Mouse (Mus musculus) intestine, postnatal 0 days (tissue): ENCODE results near the gene Scn9a. TPM values are rescaled to one million over a fixed set of nuclear protein-coding genes. Genes with fewer than 3 reads are reported as not detected.

ENCODE experiments used
- ATAC-seq: fragments of 200-750 bp; cut with Nextera tagmentation; 2 replicates; pipeline ENCODE4 v1.8.0; 2017; ENCODE audit warnings: mild to moderate bottlenecking, moderate TSS enrichment, moderate library complexity
- H3K27ac ChIP-seq: fragments of 300-500 bp; sonication (generic); 2 replicates; pipeline ENCODE4 v1.5.1; 2014; ENCODE audit warnings: mild to moderate bottlenecking, low read depth, low read length, moderate library complexity
- H3K27me3 ChIP-seq: fragments of 300-500 bp; sonication (generic); replicated peaks from 2 replicates; pipeline ENCODE4 v1.6.1; 2014; ENCODE audit warnings: low read length, mixed read lengths; ENCODE audit not compliant: control insufficient read depth, insufficient read depth
- H3K36me3 ChIP-seq: fragments of 300-500 bp; sonication (generic); 2 replicates; pipeline ENCODE4 v1.6.1; 2014; ENCODE audit warnings: mild to moderate bottlenecking, moderate library complexity; ENCODE audit not compliant: control insufficient read depth, insufficient read depth
- H3K4me1 ChIP-seq: fragments of 300-500 bp; sonication (generic); replicated peaks from 2 replicates; pipeline ENCODE4 v1.6.1; 2014; ENCODE audit warnings: antibody characterized with exemption, low read length, mixed read lengths; ENCODE audit not compliant: control insufficient read depth, insufficient read depth
- H3K4me2 ChIP-seq: fragments of 300-500 bp; sonication (generic); replicated peaks from 2 replicates; pipeline ENCODE4 v1.6.1; 2014; ENCODE audit warnings: low read depth, mild to moderate bottlenecking, moderate library complexity
- H3K4me3 ChIP-seq: fragments of 300-500 bp; sonication (generic); 2 replicates; pipeline ENCODE4 v1.5.1; 2014; ENCODE audit warnings: low read depth, low read length
- H3K9ac ChIP-seq: fragments of 300-500 bp; sonication (generic); 2 replicates; pipeline ENCODE4 v1.6.1; 2014; ENCODE audit warnings: mild to moderate bottlenecking, low read depth, low read length
- H3K9me3 ChIP-seq: fragments of 300-500 bp; sonication (generic); 2 replicates; pipeline ENCODE4 v1.6.1; 2016; ENCODE audit warnings: mixed run types; ENCODE audit not compliant: control insufficient read depth
- CTCF ChIP-seq: sonication (generic); IDR thresholded peaks from 2 replicates; pipeline ENCODE4 v1.5.1; 2016; ENCODE audit warnings: low read depth, mild to moderate bottlenecking, control low read depth, antibody characterized with exemption, moderate library complexity
- WGBS: fragments of 180-500 bp; shearing (Covaris S2); extraction: QIAGEN DNeasy Blood & Tissue Kit; methylation state at CpG from one replicate; pipeline ENCODE4 v1.1.7; 2014; 5-methylcytosine and 5-hydroxymethylcytosine counted together
- polyA plus RNA-seq: library from polyadenylated mRNA; unstranded; fragments of >200 nt; fragmentation: Nextera tagmentation; extraction: Ambion mirVana; gene quantifications from 2 replicates; pipeline ENCODE4 v1.2.1, GENCODE M21; 2015

Gene Scn9a
- polyA plus RNA-seq, 1 experiment from 2014 or later, result 0.70 TPM

DNA sequence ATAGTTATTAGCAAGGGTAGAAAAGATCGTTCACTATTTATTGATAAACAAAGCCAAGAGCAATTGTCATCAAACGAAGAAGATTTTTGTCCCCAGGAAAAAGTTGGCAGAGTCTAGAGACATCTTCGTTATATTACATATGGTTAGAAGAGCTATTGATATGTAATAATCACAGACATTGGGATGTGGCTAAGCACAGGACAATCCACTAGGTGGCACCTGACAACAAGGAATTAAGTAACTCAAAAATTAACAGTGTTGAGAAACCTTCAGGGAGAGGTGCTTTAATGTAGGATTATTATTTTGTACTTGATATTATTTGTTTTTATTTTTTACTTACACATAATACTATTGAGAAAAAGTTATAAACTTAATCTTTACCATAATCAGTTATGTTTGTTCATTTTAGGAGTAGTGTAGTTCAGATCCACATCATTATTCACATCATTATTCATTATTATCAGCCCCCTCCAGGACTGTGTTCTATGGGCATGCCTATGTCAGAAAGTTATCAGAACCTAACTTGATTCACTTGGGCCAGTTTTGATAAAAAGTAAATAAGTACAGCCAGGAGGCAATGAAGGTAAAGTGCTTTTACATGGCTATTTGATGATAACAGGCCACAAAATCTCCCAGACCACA, 161.5 kb downstream of the Scn9a start:
- no peak overlapping the region for H3K27ac ChIP-seq
- H3K27me3 ChIP-seq, result no peaks in the 10 kb centered on the region
- peak; percentile 70 for TF ChIP-seq CTCF
- no peak overlapping the region for H3K9ac ChIP-seq
- no peaks in the 10 kb centered on the region for H3K36me3 ChIP-seq
- ATAC-seq, result no peak
- no peaks in the 10 kb centered on the region for H3K9me3 ChIP-seq
- 44% methylated on average over 3 of the region's 3 CpGs for WGBS
- no peaks in the 10 kb centered on the region for H3K4me1 ChIP-seq
- no peak overlapping the region for H3K4me2 ChIP-seq
- H3K4me3 ChIP-seq, result no peak overlapping the region

DNA sequence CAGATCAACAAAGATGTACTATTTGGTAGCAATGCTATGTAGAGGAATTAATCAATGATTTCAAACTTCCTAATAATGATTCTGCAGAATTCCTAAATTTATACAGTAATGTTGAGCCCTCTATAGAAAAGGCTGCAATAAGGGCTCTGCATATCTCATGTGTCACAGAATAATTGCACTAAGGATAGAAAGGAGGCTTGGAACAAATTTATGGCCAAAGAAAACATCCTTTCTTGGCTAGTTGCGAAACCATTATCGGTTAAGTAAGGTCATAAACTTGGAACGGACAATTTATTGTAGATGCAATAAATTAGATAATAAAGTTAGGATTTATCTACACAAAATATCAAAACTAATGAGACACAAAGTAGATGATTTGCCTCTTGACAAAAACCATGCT, 169.3 kb downstream of the Scn9a start:
- H3K4me2 ChIP-seq, result no peak overlapping the region
- H3K9me3 ChIP-seq, result no peaks in the 10 kb centered on the region
- TF ChIP-seq CTCF, result no peak
- no peak overlapping the region for H3K27ac ChIP-seq
- 22% methylated on average over 3 of the region's 3 CpGs for WGBS
- no peak overlapping the region for H3K9ac ChIP-seq
- ATAC-seq, result no peak
- H3K4me1 ChIP-seq, result no peaks in the 10 kb centered on the region
- no peak overlapping the region for H3K4me3 ChIP-seq
- no peaks in the 10 kb centered on the region for H3K36me3 ChIP-seq
- H3K27me3 ChIP-seq, result no peaks in the 10 kb centered on the region

DNA sequence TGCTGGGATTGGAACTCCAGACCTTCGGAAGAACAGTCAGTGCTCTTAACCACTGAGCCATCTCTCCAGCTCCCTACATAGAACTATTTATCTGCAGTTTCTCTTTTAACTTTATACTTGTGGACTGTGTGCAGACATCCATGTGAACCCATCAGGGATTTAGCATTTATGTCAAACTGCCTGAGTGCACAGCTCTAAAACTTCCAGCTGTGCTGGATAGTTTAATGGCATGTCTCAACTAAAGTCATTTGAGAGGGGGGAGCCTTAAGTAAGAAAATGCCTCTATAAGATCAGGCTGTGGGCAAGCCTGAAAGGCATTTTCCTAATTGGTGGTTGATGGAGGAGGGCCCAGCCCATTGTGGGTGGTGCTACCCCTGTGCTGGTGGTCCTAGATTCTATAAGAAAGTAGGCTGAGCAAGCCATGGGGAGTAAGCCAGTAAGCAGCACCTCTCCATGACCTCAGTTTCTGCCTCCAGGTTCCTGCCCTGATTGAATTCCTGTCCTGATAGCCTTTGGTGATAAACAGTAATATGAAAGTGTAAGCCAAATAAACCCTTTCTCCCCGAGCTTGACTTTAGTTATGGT, 169.8 kb downstream of the Scn9a start:
- H3K27ac ChIP-seq, result no peak overlapping the region
- no peak overlapping the region for H3K4me2 ChIP-seq
- H3K4me1 ChIP-seq, result no peaks in the 10 kb centered on the region
- no peak overlapping the region for H3K9ac ChIP-seq
- H3K4me3 ChIP-seq, result no peak overlapping the region
- whole genome bisulfite sequencing, result 64% methylated on average over 2 of the region's 2 CpGs
- no peaks in the 10 kb centered on the region for H3K9me3 ChIP-seq
- no peaks in the 10 kb centered on the region for H3K27me3 ChIP-seq
- TF ChIP-seq CTCF, result no peak
- no peaks in the 10 kb centered on the region for H3K36me3 ChIP-seq
- ATAC-seq, result no peak

DNA sequence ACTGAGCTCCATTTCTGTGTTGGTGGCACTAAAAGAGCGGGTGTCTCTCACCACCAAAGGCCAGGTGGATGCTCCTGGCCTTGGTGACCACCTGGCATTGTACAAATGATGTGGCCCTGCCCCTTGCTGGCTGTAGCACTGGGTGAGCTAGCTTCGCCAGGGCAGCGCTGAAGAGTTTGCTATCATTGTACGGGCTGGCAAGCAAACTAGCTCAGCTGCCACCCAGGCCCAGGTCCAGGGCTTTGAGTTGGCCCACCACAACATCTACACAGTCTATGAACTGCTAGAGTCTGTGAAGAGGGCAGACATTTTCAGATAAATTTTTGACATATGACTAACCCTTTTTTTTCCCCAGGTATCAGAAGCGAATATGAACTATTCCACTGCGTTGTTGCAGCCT, 170.8 kb downstream of the Scn9a start:
- Histone ChIP-seq H3K36me3 (no peaks in the 10 kb centered on the region), H3K9me3 (no peaks in the 10 kb centered on the region), H3K27ac (no peak overlapping the region), H3K9ac (no peak overlapping the region), H3K4me1 (no peaks in the 10 kb centered on the region), H3K27me3 (no peaks in the 10 kb centered on the region), H3K4me3 (no peak overlapping the region), H3K4me2 (no peak overlapping the region)
- no peak for TF ChIP-seq CTCF
- ATAC-seq, result no peak
- 90% methylated on average over 6 of the region's 6 CpGs for WGBS

DNA sequence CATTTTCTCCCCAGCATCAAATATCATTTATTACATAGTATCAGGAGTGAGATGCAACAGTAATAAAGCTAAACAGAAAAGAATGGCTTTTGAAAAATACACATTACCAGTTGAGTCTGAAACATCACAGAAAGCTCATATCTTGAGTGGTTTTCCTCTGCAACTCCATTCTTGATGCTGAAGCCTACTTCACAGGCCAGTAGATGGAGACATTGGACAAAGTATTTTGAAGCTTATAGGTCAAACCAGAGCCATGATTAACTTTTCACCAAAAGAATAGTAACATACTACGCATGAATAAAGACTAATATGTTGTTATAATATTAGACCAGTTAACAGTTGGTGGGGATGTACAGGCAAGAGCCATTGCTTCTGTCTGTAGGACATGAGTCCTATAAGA, 172.3 kb downstream of the Scn9a start:
- no peak for ATAC-seq
- H3K9me3 ChIP-seq, result no peaks in the 10 kb centered on the region
- no peak overlapping the region for H3K27ac ChIP-seq
- no peaks in the 10 kb centered on the region for H3K4me1 ChIP-seq
- TF ChIP-seq CTCF, result peak; percentile 33
- no peaks in the 10 kb centered on the region for H3K36me3 ChIP-seq
- no peak overlapping the region for H3K4me3 ChIP-seq
- no peak overlapping the region for H3K4me2 ChIP-seq
- 89% methylated on average over 1 of the region's 1 CpGs for WGBS
- H3K27me3 ChIP-seq, result no peaks in the 10 kb centered on the region
- no peak overlapping the region for H3K9ac ChIP-seq

DNA sequence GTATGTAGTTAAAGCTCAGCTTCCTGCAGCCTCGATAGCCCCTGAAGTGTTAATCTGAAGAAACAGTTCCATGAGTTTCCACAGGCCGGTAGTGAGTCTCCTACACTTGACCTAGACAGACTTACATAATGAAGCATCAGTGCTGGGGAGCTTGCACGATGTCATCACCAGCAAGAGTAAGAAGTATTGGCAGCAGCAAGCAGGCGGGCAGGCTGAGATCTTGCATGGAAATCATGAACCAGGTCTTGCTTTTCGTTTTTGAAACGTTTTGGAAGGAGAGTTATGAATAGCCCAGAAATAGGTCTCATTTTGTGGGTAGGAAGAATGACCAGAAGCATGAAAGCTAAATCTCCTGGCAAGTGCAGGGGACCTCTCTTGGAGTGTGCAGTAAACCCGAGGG, 194.1 kb downstream of the Scn9a start, which contains the start of gene Scn1a:
Scn1a (minus strand) TSS at position 130 of the 400 bp plus-strand sequence.
- Histone ChIP-seq H3K4me3 (no peak within 1 kb of the TSS), H3K4me2 (peak within 1 kb of the TSS; percentile 40), H3K9me3 (no peaks in the 10 kb centered on the region), H3K36me3 (no peaks in the 10 kb centered on the region), H3K27me3 (no peaks in the 10 kb centered on the region), H3K4me1 (no peaks in the 10 kb centered on the region), H3K9ac (no peak within 1 kb of the TSS), H3K27ac (no peak within 1 kb of the TSS)
- 20% methylated on average over 7 of the region's 7 CpGs for WGBS
- no peak for ATAC-seq
- no peak for TF ChIP-seq CTCF
